Mouse (Mus musculus) G1E (cell line): ENCODE data around the gene Soga3.

Experiments used
- CTCF ChIP-seq: IDR thresholded peaks from 2 replicates; pipeline ENCODE4 v1.5.1; 2012; ENCODE audit warnings: low read depth, low read length, inconsistent platforms, mixed read lengths
- GATA1 ChIP-seq: IDR thresholded peaks from 2 replicates; pipeline ENCODE4 v1.6.1; 2012; ENCODE audit warnings: borderline replicate concordance, low read length, inconsistent platforms, mixed read lengths
- TAL1 ChIP-seq: conservative IDR thresholded peaks from 2 replicates; pipeline ENCODE4 v1.6.1; 2012; ENCODE audit warnings: low read depth, low read length, inconsistent platforms, mixed read lengths

GRCm38 (mm10) chr10:29146198-29146857 is 2.7 kb downstream of the Soga3 start:
- no peak for TF ChIP-seq GATA1
- no peak for TF ChIP-seq TAL1
- no peak for TF ChIP-seq CTCF
